ENCODE assay signal across 31 mouse cellular contexts in genomic region chr4:150105671-150106070, GRCm38 (mm10). TPM values are rescaled to one million over a fixed set of nuclear protein-coding genes. Genes with fewer than 3 reads are reported as not detected.
DNase-seq lines count a peak whose midpoint lies in the region; ATAC-seq and TF ChIP-seq lines count a peak whose summit lies in the region.
"Had no signal": no experiment of that assay in that cellular context is flagged by ENCODE, and none has a peak within 500 bp of the region (broad histone marks: within the 10 kb centered on the region; RNA-seq: fewer than 3 reads in every experiment).

No protein-coding gene starts in this region.

- TF ChIP-seq EP300 in heart, postnatal 0 days (IDR thresholded peaks at IDR 0.05; ENCODE audit: low read depth) = no peak

- WGBS in heart, embryonic 14.5 days = 32% methylated on average over 7 of the region's 7 CpGs
- 27% methylated on average over 7 of the region's 7 CpGs for WGBS in heart, embryonic 12.5 days
- WGBS in heart, postnatal 0 days = 26% methylated on average over 7 of the region's 7 CpGs

- H3K9me3 ChIP-seq in heart, embryonic 14.5 days (ENCODE audit: control insufficient read depth, low read length) = no peaks in the 10 kb centered on the region
- no peaks in the 10 kb centered on the region for H3K9me3 ChIP-seq in heart, embryonic 12.5 days (replicated peaks)
- no peaks in the 10 kb centered on the region for H3K9me3 ChIP-seq in heart, postnatal 0 days (replicated peaks; ENCODE audit: control insufficient read depth, low read length)
- peaks cover 12% of the 10 kb centered on the region; the same call in 1 of the 2 replicates for H3K9me3 ChIP-seq in megakaryocyte, embryonic 14.5 days
- H3K9me3 ChIP-seq: forebrain, embryonic 10.5 days; forebrain, embryonic 13.5 days; G1E; hindbrain, embryonic 12.5 days; hindbrain, embryonic 15.5 days had no signal

- ATAC-seq in heart, embryonic 14.5 days (ENCODE audit: insufficient number of reproducible peaks, insufficient read depth, low FRiP score, low read depth) = no peak
- ATAC-seq in heart, embryonic 12.5 days (ENCODE audit: insufficient number of reproducible peaks, low FRiP score) = no peak
- ATAC-seq in heart, postnatal 0 days (ENCODE audit: insufficient read depth, low read depth) = 0 out of 2 replicates have a peak, but pooled peaks have one; percentile 29
- ATAC-seq in megakaryocyte, adult 5-6 weeks (ENCODE audit: poor library complexity, severe bottlenecking) = no peak
- ATAC-seq: forebrain, embryonic 13.5 days; forebrain, embryonic 16.5 days; Patski had no signal

- H3K9ac ChIP-seq in heart, embryonic 14.5 days (ENCODE audit: low read length) = no peak overlapping the region
- H3K9ac ChIP-seq in heart, embryonic 12.5 days = no peak overlapping the region
- no peak overlapping the region for H3K9ac ChIP-seq in heart, postnatal 0 days (replicated peaks; ENCODE audit: low read depth, low read length)
- H3K9ac ChIP-seq: forebrain, embryonic 13.5 days; hindbrain, embryonic 12.5 days; hindbrain, embryonic 15.5 days had no signal

- DNase-seq in heart, postnatal 0 days (ENCODE audit: low spot score) = no peak
- no peak for DNase-seq in heart, postnatal 4 days
- no peak for DNase-seq in spleen, postnatal 10 days (ENCODE audit: low spot score in 2 of 2)
- DNase-seq: adrenal gland, postnatal 10 days; adrenal gland, postnatal 36 days; B cell, adult 2 months; cerebellum, adult 9-10 months; cerebellum, postnatal 14 days; gastrocnemius, postnatal 10 days; gastrocnemius, postnatal 36 days had no signal

- H3K4me3 ChIP-seq in heart, embryonic 14.5 days (ENCODE audit: control insufficient read depth in 1 of 2, insufficient read depth in 1 of 2, low read depth in 1 of 2, low read length in 2 of 2) = no peak overlapping the region
- H3K4me3 ChIP-seq in heart, embryonic 12.5 days = no peak overlapping the region
- H3K4me3 ChIP-seq in heart, postnatal 0 days (ENCODE audit: low read depth, low read length) = no peak overlapping the region
- H3K4me3 ChIP-seq in megakaryocyte, embryonic 14.5 days (replicated peaks) = peak overlapping the region; percentile 90
- H3K4me3 ChIP-seq: forebrain, embryonic 10.5 days; forebrain, embryonic 13.5 days; hindbrain, embryonic 12.5 days; hindbrain, embryonic 15.5 days had no signal

- TF ChIP-seq CTCF in heart, postnatal 0 days (IDR thresholded peaks at IDR 0.05; ENCODE audit: low read depth) = no peak

- peaks cover 6 to 11% of the 10 kb centered on the region in 2 experiments; a peak in 3 of 4 replicates for H3K4me1 ChIP-seq in heart, embryonic 14.5 days (ENCODE audit: control insufficient read depth in 2 of 2, insufficient read depth in 2 of 2, low read length in 2 of 2)
- peaks cover 13% of the 10 kb centered on the region for H3K4me1 ChIP-seq in heart, embryonic 12.5 days (replicated peaks)
- H3K4me1 ChIP-seq in heart, postnatal 0 days (ENCODE audit: control insufficient read depth, insufficient read depth) = no peaks in the 10 kb centered on the region; the same call in 1 of the 2 replicates
- peaks cover 88% of the 10 kb centered on the region for H3K4me1 ChIP-seq in megakaryocyte, embryonic 14.5 days
- H3K4me1 ChIP-seq: forebrain, embryonic 13.5 days; hindbrain, embryonic 12.5 days; hindbrain, embryonic 15.5 days had no signal

- peaks cover 12% of the 10 kb centered on the region for H3K36me3 ChIP-seq in heart, embryonic 14.5 days (ENCODE audit: control insufficient read depth, insufficient read depth, low read length)
- peaks cover 6% of the 10 kb centered on the region; the same call in 1 of the 2 replicates for H3K36me3 ChIP-seq in heart, embryonic 12.5 days
- H3K36me3 ChIP-seq in heart, postnatal 0 days (replicated peaks; ENCODE audit: control insufficient read depth, insufficient read depth, low read length) = peaks cover 23% of the 10 kb centered on the region
- peaks cover 38% of the 10 kb centered on the region for H3K36me3 ChIP-seq in megakaryocyte, embryonic 14.5 days (replicated peaks; ENCODE audit: low read length)
- H3K36me3 ChIP-seq: forebrain, embryonic 10.5 days; G1E; hindbrain, embryonic 12.5 days; hindbrain, embryonic 15.5 days had no signal

- no peak overlapping the region for H3K27ac ChIP-seq in heart, embryonic 14.5 days (replicated peaks in 1 of 2; ENCODE audit: control insufficient read depth in 1 of 2, insufficient read depth in 1 of 2, low read depth in 2 of 2, low read length in 2 of 2)
- no peak overlapping the region for H3K27ac ChIP-seq in heart, embryonic 12.5 days (ENCODE audit: poor library complexity, severe bottlenecking)
- H3K27ac ChIP-seq in heart, postnatal 0 days (ENCODE audit: low read depth) = no peak overlapping the region
- H3K27ac ChIP-seq: forebrain, embryonic 10.5 days; forebrain, embryonic 13.5 days; hindbrain, embryonic 12.5 days; hindbrain, embryonic 15.5 days had no signal

- H3K27me3 ChIP-seq in heart, embryonic 14.5 days (ENCODE audit: control insufficient read depth, insufficient read depth, low read length) = 0 out of 2 replicates have a peak, but pooled peaks cover 2% of the 10 kb centered on the region
- peaks cover 12% of the 10 kb centered on the region; the same call in 1 of the 2 replicates for H3K27me3 ChIP-seq in heart, embryonic 12.5 days (replicated peaks)
- no peaks in the 10 kb centered on the region for H3K27me3 ChIP-seq in heart, postnatal 0 days (ENCODE audit: control insufficient read depth, insufficient read depth, low read length)
- H3K27me3 ChIP-seq in megakaryocyte, embryonic 14.5 days (replicated peaks) = peaks cover 9% of the 10 kb centered on the region
- H3K27me3 ChIP-seq: CH12.LX; hindbrain, embryonic 12.5 days; hindbrain, embryonic 15.5 days; Patski had no signal

- 0 out of 2 replicates have a peak overlapping the region, but pooled peaks have one; percentile 7 for H3K4me2 ChIP-seq in heart, embryonic 14.5 days (ENCODE audit: low read length)
- no peak overlapping the region for H3K4me2 ChIP-seq in heart, embryonic 12.5 days
- no peak overlapping the region for H3K4me2 ChIP-seq in heart, postnatal 0 days (ENCODE audit: low read depth, low read length)
- H3K4me2 ChIP-seq: forebrain, embryonic 13.5 days; heart, embryonic 11.5 days; hindbrain, embryonic 12.5 days; hindbrain, embryonic 15.5 days had no signal

RNA-seq across cellular contexts. Expression of gene Slc2a5, which starts 13.4 kb away (rescaled TPM):
- 1.1 and 1.4 TPM in 2 replicates for polyA plus RNA-seq in heart, embryonic 14.5 days (2014; fragmentation: Nextera tagmentation; extraction: Ambion mirVana)
- polyA plus RNA-seq in heart, embryonic 12.5 days (2016; fragmentation: Nextera tagmentation; extraction: Ambion mirVana) = 1.2 and 1.7 TPM in 2 replicates
- 0.58 TPM in 1 of 2 replicates, not detected in the other for total RNA-seq in heart, postnatal 0 days (2014; rRNA removed; ENCODE audit: low replicate concordance)
- polyA plus RNA-seq in heart, postnatal 0 days (2015; fragmentation: Nextera tagmentation; extraction: Ambion mirVana) = 0.42 and 0.59 TPM in 2 replicates
- total RNA-seq in heart, postnatal 4 days (2021) = under 1 TPM; 0.36 to 0.61 TPM
- polyA plus RNA-seq in megakaryocyte, embryonic 14.5 days (2012; ENCODE audit: insufficient read depth, low replicate concordance) = 0.15 TPM in 1 of 2 replicates, not detected in the other
- not detected in 2 replicates for total RNA-seq in megakaryocyte, adult 5-6 weeks (2015)
- 0.11 TPM in 1 of 2 replicates, not detected in the other for total RNA-seq in megakaryocyte, adult 5-6 weeks (2017)
- total RNA-seq: gastrocnemius, adult 18-20 months; granulocyte monocyte progenitor cell, adult 5-6 weeks; hematopoietic stem cell, adult 5-6 weeks had no signal
- polyA plus RNA-seq: G1E, Patski had no signal

RNA-seq across cellular contexts. Expression of gene Gpr157, which starts 18.5 kb away (rescaled TPM):
- 2.2 TPM in 2 replicates for polyA plus RNA-seq in heart, embryonic 14.5 days (2014; fragmentation: Nextera tagmentation; extraction: Ambion mirVana)
- 2.1 and 2.2 TPM in 2 replicates for polyA plus RNA-seq in heart, embryonic 12.5 days (2016; fragmentation: Nextera tagmentation; extraction: Ambion mirVana)
- 15.0 and 23.3 TPM in 2 replicates for total RNA-seq in heart, postnatal 0 days (2014; rRNA removed; ENCODE audit: low replicate concordance)
- polyA plus RNA-seq in heart, postnatal 0 days (2015; fragmentation: Nextera tagmentation; extraction: Ambion mirVana) = 4.3 and 4.5 TPM in 2 replicates
- total RNA-seq in heart, postnatal 4 days (2021) = 10 to 100 TPM; 14.1 to 19.8 TPM
- polyA plus RNA-seq in megakaryocyte, embryonic 14.5 days (2012; ENCODE audit: insufficient read depth, low replicate concordance) = 1.1 and 1.9 TPM in 2 replicates
- total RNA-seq in megakaryocyte, adult 5-6 weeks (2015) = 1.0 and 1.9 TPM in 2 replicates
- total RNA-seq in megakaryocyte, adult 5-6 weeks (2017) = 1.6 and 2.6 TPM in 2 replicates

RNA-seq across cellular contexts. Expression of gene Slc2a7, which starts 43.1 kb away (rescaled TPM):
- not detected in 2 replicates for polyA plus RNA-seq in heart, embryonic 14.5 days (2014; fragmentation: Nextera tagmentation; extraction: Ambion mirVana)
- polyA plus RNA-seq in heart, embryonic 12.5 days (2016; fragmentation: Nextera tagmentation; extraction: Ambion mirVana) = not detected in 2 replicates
- not detected in 2 replicates for total RNA-seq in heart, postnatal 0 days (2014; rRNA removed; ENCODE audit: low replicate concordance)
- not detected in 2 replicates for polyA plus RNA-seq in heart, postnatal 0 days (2015; fragmentation: Nextera tagmentation; extraction: Ambion mirVana)
- not detected for total RNA-seq in heart, postnatal 4 days (2021)
- not detected in 2 replicates for polyA plus RNA-seq in megakaryocyte, embryonic 14.5 days (2012; ENCODE audit: insufficient read depth, low replicate concordance)
- total RNA-seq in megakaryocyte, adult 5-6 weeks (2015) = not detected in 2 replicates
- not detected in 2 replicates for total RNA-seq in megakaryocyte, adult 5-6 weeks (2017)
- total RNA-seq: adrenal gland, adult 18-20 months; adrenal gland, postnatal 10 days; adrenal gland, postnatal 36 days; gastrocnemius, adult 18-20 months; gastrocnemius, postnatal 10 days; gastrocnemius, postnatal 36 days; granulocyte monocyte progenitor cell, adult 5-6 weeks; heart, adult 8-10 months; hematopoietic stem cell, adult 5-6 weeks had no signal
- polyA plus RNA-seq: embryonic facial prominence, embryonic 11.5 days; embryonic facial prominence, embryonic 14.5 days; forebrain, embryonic 10.5 days; forebrain, embryonic 13.5 days; forebrain, embryonic 16.5 days; G1E; heart, embryonic 11.5 days; hindbrain, embryonic 12.5 days; hindbrain, embryonic 15.5 days; intestine, embryonic 14.5 days; Patski had no signal
